Mouse (Mus musculus) limb, embryonic 14.5 days (tissue): ENCODE data around the gene Pm20d1. TPM values are rescaled to one million over a fixed set of nuclear protein-coding genes. Genes with fewer than 3 reads are reported as not detected.

Experiments used
- ATAC-seq: fragments of 200-750 bp; cut with Nextera tagmentation; 2 replicates; pipeline ENCODE4 v1.8.0; 2017; ENCODE audit warnings: low read depth, moderate number of reproducible peaks, moderate TSS enrichment; ENCODE audit not compliant: low FRiP score
- DNase-seq: peaks from one replicate; pipeline ENCODE4 v3.0.0-alpha.2; 2015; ENCODE audit warnings: low spot score
- H3K27ac ChIP-seq: fragments of 300-500 bp; sonication (generic); replicated peaks from 2 replicates; pipeline ENCODE4 v1.5.1; 2014; ENCODE audit warnings: low read depth, mild to moderate bottlenecking, low read length, moderate library complexity, mixed read lengths
- H3K27me3 ChIP-seq: fragments of 300-500 bp; sonication (generic); 2 replicates; pipeline ENCODE4 v1.6.1; 2014; ENCODE audit warnings: low read length, mixed read lengths; ENCODE audit not compliant: control insufficient read depth, insufficient read depth
- H3K36me3 ChIP-seq: fragments of 300-500 bp; sonication (generic); 2 replicates; pipeline ENCODE4 v1.6.1; 2014; ENCODE audit warnings: mild to moderate bottlenecking, low read length, moderate library complexity, mixed read lengths; ENCODE audit not compliant: control insufficient read depth, insufficient read depth
- H3K4me1 ChIP-seq: fragments of 300-500 bp; sonication (generic); 2 replicates; pipeline ENCODE4 v1.6.1; 2014; ENCODE audit warnings: antibody characterized with exemption, low read length, mixed read lengths; ENCODE audit not compliant: control insufficient read depth, insufficient read depth
- H3K4me2 ChIP-seq: fragments of 300-500 bp; sonication (generic); replicated peaks from 2 replicates; pipeline ENCODE4 v1.6.1; 2014; ENCODE audit warnings: low read depth, mild to moderate bottlenecking, low read length, moderate library complexity; ENCODE audit not compliant: severe bottlenecking
- H3K4me3 ChIP-seq: fragments of 300-500 bp; sonication (generic); replicated peaks from 2 replicates; pipeline ENCODE4 v1.5.1; 2014; ENCODE audit warnings: low read length
- H3K9ac ChIP-seq: fragments of 300-500 bp; sonication (generic); 2 replicates; pipeline ENCODE4 v1.6.1; 2014; ENCODE audit warnings: mild to moderate bottlenecking, low read depth, low read length, moderate library complexity; ENCODE audit not compliant: severe bottlenecking
- H3K9me3 ChIP-seq: fragments of 300-500 bp; sonication (generic); 2 replicates; pipeline ENCODE4 v1.6.1; 2016; ENCODE audit warnings: low read length; ENCODE audit not compliant: control insufficient read depth
- POLR2A ChIP-seq: fragments of 200-500 bp; IDR thresholded peaks from 2 replicates; pipeline ENCODE4 v1.8.0; 2012; ENCODE audit warnings: inconsistent platforms, mild to moderate bottlenecking, moderate library complexity, borderline replicate concordance; ENCODE audit not compliant: insufficient read depth, insufficient read length; ENCODE audit errors: extremely low read depth
- WGBS: fragments of 180-500 bp; shearing (Covaris S2); extraction: QIAGEN DNeasy Blood & Tissue Kit; methylation state at CpG from one replicate; pipeline ENCODE4 v1.1.7; 2014; 5-methylcytosine and 5-hydroxymethylcytosine counted together
- polyA plus RNA-seq, 2 experiments: library from polyadenylated mRNA; depleted of rRNA in 1 of 2; stranded (reverse) in 1 of 2; unstranded in 1 of 2; fragments of >200 nt; fragmentation: Nextera tagmentation in 1 of 2; extraction: Ambion mirVana in 1 of 2; gene quantifications; 2 replicates each; pipeline versions ENCODE4 v1.2.1 to v1.2.3; 2012 to 2014

Gene Pm20d1
- polyA plus RNA-seq, 2 experiments = 0.29 to 0.53 TPM

DNA sequence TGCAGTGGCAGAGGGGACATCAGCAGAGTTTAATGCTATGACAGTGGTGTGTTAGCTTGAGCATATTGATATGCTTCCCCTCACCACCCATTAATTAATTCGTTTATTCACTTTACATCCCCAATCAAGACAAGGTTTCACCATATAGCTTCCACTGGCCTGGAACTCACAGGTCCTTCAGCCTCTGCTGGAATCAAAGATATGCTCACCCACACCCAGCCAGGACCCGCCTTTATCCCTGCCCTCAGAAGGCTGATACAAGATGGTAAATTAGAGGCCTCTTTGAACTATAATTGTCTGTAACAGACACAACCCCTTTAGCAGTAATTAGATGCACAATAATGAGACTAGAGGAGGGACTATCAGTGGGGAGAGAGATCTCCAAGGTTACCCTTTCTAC lies 12.5 kb downstream of the Pm20d1 start:
- ATAC-seq (no peak), DNase-seq (no peak)
- no peak overlapping the region for H3K4me3 ChIP-seq
- H3K9me3 ChIP-seq = no peaks in the 10 kb centered on the region
- no peak overlapping the region for H3K27ac ChIP-seq
- TF ChIP-seq POLR2A = no peak
- H3K27me3 ChIP-seq = no peaks in the 10 kb centered on the region
- H3K4me1 ChIP-seq = no peaks in the 10 kb centered on the region
- no peaks in the 10 kb centered on the region for H3K36me3 ChIP-seq
- no peak overlapping the region for H3K9ac ChIP-seq
- no peak overlapping the region for H3K4me2 ChIP-seq
- WGBS = 59% methylated on average over 2 of the region's 2 CpGs

DNA sequence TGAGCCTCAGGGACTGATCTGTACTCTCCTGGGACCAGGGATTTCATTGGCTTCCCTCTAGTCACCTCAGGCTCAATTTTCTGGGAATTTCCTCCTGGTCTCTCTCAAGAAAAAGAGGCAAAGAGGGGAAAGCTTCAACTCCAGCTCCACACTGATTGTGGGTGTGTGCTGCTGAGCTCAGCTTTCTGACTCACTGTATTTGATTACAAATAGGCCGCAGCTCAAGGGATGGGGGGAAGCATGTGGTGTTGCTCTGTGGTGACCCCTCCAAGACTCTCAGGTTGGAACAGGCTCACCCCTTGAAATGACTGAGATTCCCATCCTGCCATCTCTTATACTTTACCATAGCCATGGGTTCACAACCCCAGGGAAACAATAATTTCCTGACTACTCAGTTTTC lies 14.2 kb downstream of the Pm20d1 start:
- Histone ChIP-seq H3K9me3 (no peaks in the 10 kb centered on the region), H3K36me3 (no peaks in the 10 kb centered on the region), H3K4me1 (no peaks in the 10 kb centered on the region), H3K27ac (no peak overlapping the region), H3K4me2 (no peak overlapping the region), H3K4me3 (no peak overlapping the region), H3K9ac (no peak overlapping the region), H3K27me3 (no peaks in the 10 kb centered on the region)
- WGBS = 74% methylated on average over 1 of the region's 1 CpGs
- no peak for ATAC-seq
- DNase-seq = no peak
- no peak for TF ChIP-seq POLR2A

DNA sequence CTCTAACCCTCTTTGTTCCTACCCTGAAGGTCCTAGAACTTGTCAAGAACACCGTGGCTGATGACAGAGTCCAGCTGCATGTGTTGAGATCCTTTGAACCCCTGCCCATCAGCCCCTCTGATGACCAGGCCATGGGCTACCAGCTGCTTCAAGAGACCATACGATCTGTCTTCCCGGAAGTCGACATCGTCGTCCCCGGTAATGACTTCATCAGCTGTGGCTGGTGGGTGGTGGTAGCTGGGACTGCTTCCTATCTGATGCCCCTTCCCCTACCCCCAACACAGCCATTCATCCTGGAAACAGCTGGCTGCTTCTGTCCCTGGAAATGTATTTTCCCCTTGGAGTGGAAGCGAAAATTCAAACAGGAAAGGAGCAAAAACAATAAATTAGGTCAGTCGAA lies 14.8 kb downstream of the Pm20d1 start:
- no peaks in the 10 kb centered on the region for H3K27me3 ChIP-seq
- no peaks in the 10 kb centered on the region for H3K9me3 ChIP-seq
- no peak overlapping the region for H3K4me3 ChIP-seq
- DNase-seq = no peak
- H3K36me3 ChIP-seq = no peaks in the 10 kb centered on the region
- no peak overlapping the region for H3K27ac ChIP-seq
- no peaks in the 10 kb centered on the region for H3K4me1 ChIP-seq
- H3K4me2 ChIP-seq = no peak overlapping the region
- no peak for TF ChIP-seq POLR2A
- H3K9ac ChIP-seq = no peak overlapping the region
- WGBS = 69% methylated on average over 9 of the region's 9 CpGs
- no peak for ATAC-seq

DNA sequence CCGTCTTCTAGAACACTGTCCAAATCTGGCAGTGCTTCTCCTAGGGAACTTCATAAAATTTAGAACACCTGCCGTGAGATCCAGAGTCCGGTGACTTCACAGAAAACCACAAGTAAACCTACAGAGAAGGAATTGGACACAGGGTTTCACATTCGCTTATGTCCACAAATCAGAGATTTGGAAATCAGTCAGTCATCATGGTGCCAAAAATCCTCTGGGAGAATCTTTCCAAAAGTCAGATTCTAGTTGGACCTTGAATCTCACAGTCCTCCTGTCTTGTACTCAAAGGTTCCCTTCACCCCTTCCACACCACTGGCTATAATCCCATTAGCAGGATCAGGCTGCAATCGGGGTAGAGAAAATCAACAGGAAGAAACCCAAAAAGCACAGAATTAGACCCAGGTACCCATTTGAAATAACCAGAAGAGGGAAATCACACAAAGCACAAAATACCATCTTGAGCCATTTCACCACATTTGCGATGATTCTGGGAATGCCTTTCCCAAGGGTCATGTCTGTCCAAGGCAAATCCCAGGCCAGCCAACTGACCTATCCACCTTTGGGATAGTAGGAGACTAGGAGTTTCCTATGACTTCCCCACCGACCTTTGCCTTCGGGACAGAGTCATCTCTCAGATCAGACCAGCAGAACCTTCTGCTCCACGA lies 15.6 kb downstream of the Pm20d1 start:
- no peak overlapping the region for H3K9ac ChIP-seq
- no peaks in the 10 kb centered on the region for H3K36me3 ChIP-seq
- no peak for DNase-seq
- H3K4me1 ChIP-seq = no peaks in the 10 kb centered on the region
- TF ChIP-seq POLR2A = no peak
- no peaks in the 10 kb centered on the region for H3K27me3 ChIP-seq
- no peak overlapping the region for H3K4me2 ChIP-seq
- no peaks in the 10 kb centered on the region for H3K9me3 ChIP-seq
- 88% methylated on average over 9 of the region's 9 CpGs for WGBS
- H3K27ac ChIP-seq = no peak overlapping the region
- no peak overlapping the region for H3K4me3 ChIP-seq
- no peak for ATAC-seq

DNA sequence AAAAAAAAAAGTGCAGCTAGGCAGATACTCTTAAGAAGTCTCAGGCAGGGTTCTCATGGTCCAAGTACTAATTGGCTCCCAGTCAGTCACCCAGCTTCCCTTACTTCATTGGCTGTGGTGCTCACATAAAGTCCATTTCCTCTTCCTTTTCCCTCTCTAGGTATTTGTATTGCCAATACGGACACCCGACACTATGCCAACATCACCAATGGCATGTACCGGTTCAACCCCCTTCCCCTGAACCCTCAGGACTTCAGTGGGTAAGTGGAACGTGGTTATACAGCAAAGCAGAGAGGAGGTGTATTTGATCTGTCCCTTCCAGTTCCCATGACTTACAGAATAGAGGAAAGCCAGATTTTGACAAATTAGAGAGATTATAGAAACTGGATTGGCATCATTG lies 16.6 kb downstream of the Pm20d1 start:
- no peak for TF ChIP-seq POLR2A
- WGBS = 93% methylated on average over 4 of the region's 4 CpGs
- Histone ChIP-seq H3K4me1 (no peaks in the 10 kb centered on the region), H3K9me3 (no peaks in the 10 kb centered on the region), H3K27ac (no peak overlapping the region), H3K27me3 (no peaks in the 10 kb centered on the region), H3K9ac (no peak overlapping the region), H3K4me3 (no peak overlapping the region), H3K36me3 (no peaks in the 10 kb centered on the region), H3K4me2 (no peak overlapping the region)
- DNase-seq (no peak), ATAC-seq (no peak)

DNA sequence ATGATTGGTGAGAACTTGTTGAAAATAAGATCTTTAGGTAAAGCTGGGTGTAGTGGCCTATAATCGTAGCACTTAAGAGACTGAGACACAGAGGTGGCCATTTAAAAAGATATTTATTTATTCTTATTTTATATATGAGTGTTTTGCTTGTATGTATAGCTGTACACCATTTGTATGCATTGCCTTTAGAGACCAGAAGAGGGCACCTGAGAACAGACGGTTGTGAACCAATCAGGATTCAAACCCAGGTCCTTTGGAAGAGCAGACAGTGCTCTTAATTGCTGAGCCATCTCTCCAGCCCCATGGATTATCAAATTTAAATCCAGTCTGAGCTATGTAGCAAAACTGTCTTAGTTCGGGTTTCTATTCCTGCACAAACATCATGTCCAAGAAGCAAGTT lies 17.0 kb downstream of the Pm20d1 start:
- no peaks in the 10 kb centered on the region for H3K36me3 ChIP-seq
- no peak for TF ChIP-seq POLR2A
- no peaks in the 10 kb centered on the region for H3K4me1 ChIP-seq
- WGBS = 89% methylated on average over 3 of the region's 3 CpGs
- ATAC-seq (no peak), DNase-seq (no peak)
- H3K27ac ChIP-seq = no peak overlapping the region
- no peak overlapping the region for H3K9ac ChIP-seq
- H3K9me3 ChIP-seq = no peaks in the 10 kb centered on the region
- no peak overlapping the region for H3K4me3 ChIP-seq
- H3K27me3 ChIP-seq = no peaks in the 10 kb centered on the region
- H3K4me2 ChIP-seq = no peak overlapping the region
